Mouse (Mus musculus): ENCODE measurements around the gene Map3k5. TPM values are rescaled to one million over a fixed set of nuclear protein-coding genes. Genes with fewer than 3 reads are reported as not detected.

Gene Map3k5
- polyA plus RNA-seq, 1 experiment = 3.9 TPM

DNA sequence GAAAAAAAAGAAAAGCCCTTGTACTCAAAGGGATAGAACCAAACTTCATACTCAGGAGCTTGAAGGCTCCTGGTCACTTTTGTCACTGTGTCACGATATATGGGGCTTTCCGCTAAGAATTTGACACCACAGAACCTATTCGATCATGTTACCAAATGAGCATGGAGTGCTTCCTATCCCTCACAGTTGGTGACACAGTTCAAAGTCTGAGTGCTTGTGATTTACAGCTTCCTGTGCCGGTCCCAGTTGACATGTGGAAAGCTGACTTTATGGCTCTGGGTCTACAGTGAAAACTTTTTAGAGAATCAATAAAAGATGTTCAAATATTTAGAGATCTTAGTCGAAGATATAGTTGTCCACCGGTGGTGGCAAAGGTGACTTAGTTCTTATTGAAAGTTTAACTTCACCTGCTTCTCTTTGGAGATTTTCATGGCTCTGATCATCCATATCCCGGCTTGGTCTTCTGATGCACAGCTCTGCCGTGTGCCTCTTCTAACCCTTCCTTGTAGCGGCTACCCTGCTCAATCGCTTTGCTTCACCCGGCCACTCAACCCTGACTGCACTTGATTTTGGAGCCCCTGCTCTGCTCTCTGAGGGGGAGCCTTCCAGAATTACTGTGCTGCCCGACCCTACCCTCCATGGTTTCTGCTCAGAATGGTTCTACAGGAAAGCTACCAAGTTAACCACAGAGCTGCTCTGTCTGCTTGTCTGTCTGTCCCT is 198.8 kb downstream of the Map3k5 start:
- peak; percentile 85 for DNase-seq (ENCODE audit: low read depth, low spot score)
- WGBS = 28% methylated on average over 12 of the region's 12 CpGs

- 82% methylated on average over 15 of the region's 15 CpGs for WGBS
- no peak for DNase-seq (ENCODE audit: low read depth, low spot score)
These were observed 201.2 kb downstream of the Map3k5 start for GRCm38 (mm10) chr10:20135350-20136058.

DNA sequence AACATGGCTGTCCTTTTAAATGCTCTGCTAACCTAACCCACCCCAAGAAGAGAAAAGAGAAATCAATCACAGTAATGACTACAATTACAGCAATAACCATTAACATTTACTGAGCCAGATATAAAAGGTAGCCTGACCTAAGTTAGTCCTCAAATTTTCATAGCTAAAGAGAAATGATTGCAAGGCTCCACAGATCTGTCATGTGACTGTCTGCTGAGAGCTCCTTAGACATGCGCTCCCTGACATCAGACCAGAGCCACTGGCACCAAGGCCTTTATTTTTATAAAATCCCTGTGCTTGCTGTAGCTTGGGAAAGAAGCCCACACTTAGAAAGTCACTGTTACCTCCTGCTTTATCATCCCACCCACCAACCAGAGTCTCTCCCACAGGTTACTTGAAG is 202.2 kb downstream of the Map3k5 start:
- no peak for DNase-seq (ENCODE audit: low read depth, low spot score)
- WGBS = 46% methylated on average over 1 of the region's 1 CpGs

- DNase-seq (ENCODE audit: low read depth, low spot score) = no peak
- 80% methylated on average over 17 of the region's 17 CpGs for whole genome bisulfite sequencing
These were observed 207.1 kb downstream of the Map3k5 start for GRCm38 (mm10) chr10:20141376-20141775.

GRCm38 (mm10) chr10:20148130-20148772 is 214.0 kb downstream of the Map3k5 start, which contains the start of gene Map7:
Gene Map7, plus strand, starts transcription at chr10:20148471.
- DNase-seq (ENCODE audit: low read depth, low spot score) = no peak
- 5% methylated on average over 51 of the region's 51 CpGs for WGBS

DNA sequence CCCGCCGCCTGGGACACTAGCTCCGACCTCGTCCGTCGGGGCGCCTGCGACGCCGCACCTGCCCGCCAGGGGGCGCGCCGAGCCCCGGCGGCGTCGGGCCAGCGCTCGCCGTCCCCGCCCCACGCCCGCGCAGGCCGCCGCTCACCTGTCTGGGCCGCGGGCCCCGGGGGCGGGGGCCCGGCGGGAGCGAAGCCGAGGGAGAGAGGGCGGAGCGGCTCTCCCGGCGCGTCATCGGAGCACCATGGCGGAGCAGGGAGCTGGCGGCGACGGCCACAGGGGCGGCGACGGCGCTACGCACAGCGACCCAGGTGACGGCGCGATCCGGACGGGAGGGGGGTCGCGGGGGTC is 214.5 kb downstream of the Map3k5 start:
- peak; percentile 60 for DNase-seq (ENCODE audit: low read depth, low spot score)
- 1% methylated on average over 50 of the region's 58 CpGs for WGBS

- DNase-seq (ENCODE audit: low read depth, low spot score) = no peak
- 1% methylated on average over 70 of the region's 74 CpGs for WGBS
These were observed 215.0 kb downstream of the Map3k5 start for GRCm38 (mm10) chr10:20149121-20149834.

GRCm38 (mm10) chr10:20149835-20150355 is 215.6 kb downstream of the Map3k5 start:
- 5% methylated on average over 13 of the region's 13 CpGs for WGBS
- no peak for DNase-seq (ENCODE audit: low read depth, low spot score)

GRCm38 (mm10) chr10:20152131-20152530 is 217.9 kb downstream of the Map3k5 start:
- DNase-seq (ENCODE audit: low read depth, low spot score) = no peak
- 80% methylated on average over 1 of the region's 1 CpGs for WGBS

DNA sequence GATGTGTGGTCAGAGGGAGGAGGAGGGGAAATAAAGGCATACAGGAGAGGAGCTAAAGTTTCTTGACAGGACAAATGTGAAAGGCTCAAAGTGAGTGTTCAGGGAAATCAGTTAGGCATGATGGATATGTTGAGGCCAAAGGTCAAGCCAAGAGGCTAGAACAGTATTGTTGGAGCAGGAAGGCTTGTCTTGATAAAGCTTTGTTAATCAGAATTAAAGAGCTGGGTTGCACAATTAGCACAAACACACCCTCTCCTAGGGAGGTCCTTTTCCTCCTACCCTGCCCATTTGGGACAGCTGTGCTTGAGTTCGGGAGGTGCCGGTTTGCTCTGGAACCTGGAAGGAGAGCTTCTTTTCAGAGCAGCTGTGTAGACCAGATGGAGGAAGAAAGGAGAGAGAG is 219.2 kb downstream of the Map3k5 start:
- DNase-seq (ENCODE audit: low read depth, low spot score) = peak; percentile 51
- 24% methylated on average over 2 of the region's 2 CpGs for WGBS

- DNase-seq (ENCODE audit: low read depth, low spot score) = no peak
- WGBS = 67% methylated on average over 7 of the region's 7 CpGs
These were observed 221.1 kb downstream of the Map3k5 start for GRCm38 (mm10) chr10:20155401-20155800.

- DNase-seq (ENCODE audit: low read depth, low spot score) = no peak
- 85% methylated on average over 8 of the region's 8 CpGs for WGBS
These were observed 222.9 kb downstream of the Map3k5 start for GRCm38 (mm10) chr10:20157021-20157726.

- no peak for DNase-seq (ENCODE audit: low read depth, low spot score)
- WGBS = 69% methylated on average over 4 of the region's 4 CpGs
These were observed 224.5 kb downstream of the Map3k5 start for GRCm38 (mm10) chr10:20158756-20159155.

DNA sequence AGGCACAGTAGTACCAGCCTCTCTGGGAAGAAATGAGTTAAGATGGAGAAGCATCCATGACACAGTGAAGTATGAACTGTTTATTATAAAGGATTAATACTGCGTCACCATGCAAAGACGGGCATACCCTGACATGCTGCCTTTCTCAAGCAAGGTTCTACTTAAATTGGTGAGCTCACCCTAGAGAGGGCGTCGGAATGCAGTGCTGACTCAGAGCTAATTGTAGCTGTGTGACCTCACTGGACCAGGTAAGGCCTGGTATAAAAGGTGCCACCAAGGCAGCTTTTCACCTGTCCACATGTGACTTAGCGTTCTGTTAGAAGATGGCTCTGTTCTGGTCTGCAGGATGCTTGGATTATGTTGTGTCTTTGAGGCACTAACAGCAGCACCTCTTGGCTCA is 225.0 kb downstream of the Map3k5 start:
- DNase-seq (ENCODE audit: low read depth, low spot score) = no peak
- WGBS = 77% methylated on average over 5 of the region's 5 CpGs

DNA sequence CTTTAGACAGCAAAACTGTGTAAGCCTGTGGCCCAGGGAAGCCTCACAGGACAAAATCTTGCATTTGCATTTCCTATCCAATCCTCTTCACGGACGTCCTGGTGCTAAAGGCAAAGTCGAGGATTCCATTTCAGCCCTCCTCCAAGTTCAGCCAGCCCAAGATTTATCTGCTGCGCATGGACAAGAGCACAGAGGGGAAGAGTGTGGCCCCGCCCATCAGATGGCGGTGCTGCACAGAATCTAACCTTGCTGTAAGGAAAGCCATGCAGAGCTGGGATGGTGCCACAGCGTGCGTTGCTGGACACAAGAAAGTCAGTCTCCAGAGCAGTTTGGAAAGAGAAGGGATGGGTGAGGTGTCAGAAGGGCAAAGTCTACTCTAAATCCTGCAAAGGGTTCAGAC is 226.6 kb downstream of the Map3k5 start:
- 22% methylated on average over 8 of the region's 8 CpGs for WGBS

GRCm38 (mm10) chr10:20164810-20165209 is 230.5 kb downstream of the Map3k5 start:
- no peak for DNase-seq (ENCODE audit: low read depth, low spot score)
- WGBS = 38% methylated on average over 5 of the region's 5 CpGs

More for the DNA sequence above, 226.6 kb downstream of the Map3k5 start:
- no peak for DNase-seq (ENCODE audit: low read depth, low spot score)

- 74% methylated on average over 11 of the region's 11 CpGs for WGBS
- DNase-seq (ENCODE audit: low read depth, low spot score) = no peak
These were observed 232.5 kb downstream of the Map3k5 start for GRCm38 (mm10) chr10:20166797-20167196.

GRCm38 (mm10) chr10:20167467-20167866 is 233.2 kb downstream of the Map3k5 start:
- WGBS = 76% methylated on average over 4 of the region's 4 CpGs
- no peak for DNase-seq (ENCODE audit: low read depth, low spot score)

DNA sequence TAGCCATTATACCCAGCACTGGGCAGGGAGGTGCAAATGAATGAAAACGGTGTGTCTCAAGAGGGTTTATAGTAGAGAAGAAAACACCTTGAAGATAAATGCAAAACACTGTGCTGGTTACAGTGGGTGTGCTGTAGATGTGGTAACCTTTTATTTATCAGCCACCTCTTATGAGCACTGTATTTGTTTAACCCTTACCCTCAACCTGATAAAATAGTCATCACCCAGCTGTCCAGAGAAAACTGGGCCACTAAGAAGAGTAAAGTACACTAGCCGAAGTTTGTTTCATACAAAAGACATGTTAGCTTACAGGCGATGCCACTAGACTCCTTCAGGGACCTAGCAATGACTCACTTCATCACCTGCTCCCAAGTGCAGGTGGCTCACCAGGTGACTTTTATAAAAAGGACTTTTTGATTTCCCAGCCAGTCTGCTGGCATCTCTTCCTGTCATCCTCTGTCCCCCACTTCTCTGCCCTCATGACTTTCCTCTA is 235.0 kb downstream of the Map3k5 start:
- WGBS = 37% methylated on average over 3 of the region's 3 CpGs
- no peak for DNase-seq (ENCODE audit: low read depth, low spot score)

All from large intestine, adult 2 months (tissue).